Mouse (Mus musculus) heart, embryonic 16.5 days (tissue): Measurements from ENCODE around the gene Helt. TPM values are rescaled to one million over a fixed set of nuclear protein-coding genes. Genes with fewer than 3 reads are reported as not detected.
"Not testable (repeated sequence)": the region's sequence is repeated elsewhere in the genome, so short reads cannot be mapped to it uniquely, and the experiment has no call there.

Experiments used
- ATAC-seq: fragments of 200-750 bp; cut with Nextera tagmentation; replicated peaks from 2 replicates; pipeline ENCODE4 v1.8.0; 2017; ENCODE audit warnings: moderate number of reproducible peaks; ENCODE audit not compliant: insufficient read depth, low FRiP score; ENCODE audit errors: extremely low read depth
- H3K27ac ChIP-seq: fragments of 300-500 bp; sonication (generic); 2 replicates; pipeline ENCODE4 v1.5.1; 2014; ENCODE audit warnings: mild to moderate bottlenecking, low read length, control low read depth, moderate library complexity
- H3K27me3 ChIP-seq: fragments of 300-500 bp; sonication (generic); 2 replicates; pipeline ENCODE4 v1.6.1; 2014; ENCODE audit warnings: low read length, mixed read lengths; ENCODE audit not compliant: control insufficient read depth, insufficient read depth
- H3K36me3 ChIP-seq: fragments of 300-500 bp; sonication (generic); 2 replicates; pipeline ENCODE4 v1.6.1; 2014; ENCODE audit not compliant: control insufficient read depth, insufficient read depth
- H3K4me1 ChIP-seq: fragments of 300-500 bp; sonication (generic); 2 replicates; pipeline ENCODE4 v1.6.1; 2014; ENCODE audit warnings: low read length, mixed read lengths; ENCODE audit not compliant: control insufficient read depth, insufficient read depth
- H3K4me2 ChIP-seq: fragments of 300-500 bp; sonication (generic); 2 replicates; pipeline ENCODE4 v1.6.1; 2014; ENCODE audit warnings: low read depth, mild to moderate bottlenecking, control low read depth, low read length
- H3K4me3 ChIP-seq: fragments of 300-500 bp; sonication (generic); 2 replicates; pipeline ENCODE4 v1.5.1; 2014; ENCODE audit warnings: mild to moderate bottlenecking, control low read depth, low read length
- H3K9ac ChIP-seq: fragments of 300-500 bp; sonication (generic); 2 replicates; pipeline ENCODE4 v1.6.1; 2014; ENCODE audit warnings: low read length, control low read depth
- H3K9me3 ChIP-seq: fragments of 300-500 bp; sonication (generic); replicated peaks from 2 replicates; pipeline ENCODE4 v1.6.1; 2016; ENCODE audit warnings: low read length; ENCODE audit not compliant: control insufficient read depth
- WGBS: fragments of 180-500 bp; shearing (Covaris S2); extraction: QIAGEN DNeasy Blood & Tissue Kit; methylation state at CpG from one replicate; pipeline ENCODE4 v1.1.7; 2014; 5-methylcytosine and 5-hydroxymethylcytosine counted together
- polyA plus RNA-seq: library from polyadenylated mRNA; unstranded; fragments of >200 nt; fragmentation: Nextera tagmentation; extraction: Ambion mirVana; gene quantifications from 2 replicates; pipeline ENCODE4 v1.2.1, GENCODE M21; 2015

Gene Helt
- polyA plus RNA-seq, 1 experiment from 2014 or later = not detected

- 82% methylated on average over 4 of the region's 4 CpGs for WGBS
- H3K36me3 ChIP-seq = not testable (repeated sequence)
Measured at GRCm38 (mm10) chr8:46264206-46264605, 30.3 kb downstream of the Helt start.

GRCm38 (mm10) chr8:46257921-46258682 is 36.4 kb downstream of the Helt start:
- H3K9me3 ChIP-seq = no peaks in the 10 kb centered on the region
- H3K4me1 ChIP-seq = no peaks in the 10 kb centered on the region
- H3K36me3 ChIP-seq = no peaks in the 10 kb centered on the region
- H3K9ac ChIP-seq = no peak overlapping the region
- no peak overlapping the region for H3K4me2 ChIP-seq
- no peak overlapping the region for H3K27ac ChIP-seq
- H3K27me3 ChIP-seq = no peaks in the 10 kb centered on the region
- 40% methylated on average over 19 of the region's 19 CpGs for WGBS
- no peak for ATAC-seq
- H3K4me3 ChIP-seq = no peak overlapping the region

More at GRCm38 (mm10) chr8:46264206-46264605, 30.3 kb downstream of the Helt start:
- H3K9me3 ChIP-seq, ATAC-seq, H3K4me3 ChIP-seq, H3K9ac ChIP-seq, H3K27ac ChIP-seq, H3K4me1 ChIP-seq, H3K4me2 ChIP-seq, H3K27me3 ChIP-seq: not testable (repeated sequence)

- H3K27ac ChIP-seq = no peak overlapping the region
- no peaks in the 10 kb centered on the region for H3K27me3 ChIP-seq
- ATAC-seq = no peak
- H3K9ac ChIP-seq = no peak overlapping the region
- WGBS = 62% methylated on average over 13 of the region's 13 CpGs
- H3K4me3 ChIP-seq = no peak overlapping the region
- H3K4me1 ChIP-seq = no peaks in the 10 kb centered on the region
- no peaks in the 10 kb centered on the region for H3K9me3 ChIP-seq
- H3K4me2 ChIP-seq = no peak overlapping the region; the same call in 1 of the 2 replicates
- no peaks in the 10 kb centered on the region for H3K36me3 ChIP-seq
Measured at GRCm38 (mm10) chr8:46252456-46252855, 42.0 kb downstream of the Helt start.

- Histone ChIP-seq H3K9me3 (no peaks in the 10 kb centered on the region), H3K27me3 (no peaks in the 10 kb centered on the region), H3K4me2 (no peak overlapping the region), H3K4me1 (peaks cover 2% of the 10 kb centered on the region), H3K9ac (no peak overlapping the region), H3K27ac (no peak overlapping the region), H3K4me3 (no peak overlapping the region), H3K36me3 (no peaks in the 10 kb centered on the region)
- 54% methylated on average over 10 of the region's 10 CpGs for WGBS
- no peak for ATAC-seq
Measured at GRCm38 (mm10) chr8:46251561-46251960, 42.9 kb downstream of the Helt start.

DNA sequence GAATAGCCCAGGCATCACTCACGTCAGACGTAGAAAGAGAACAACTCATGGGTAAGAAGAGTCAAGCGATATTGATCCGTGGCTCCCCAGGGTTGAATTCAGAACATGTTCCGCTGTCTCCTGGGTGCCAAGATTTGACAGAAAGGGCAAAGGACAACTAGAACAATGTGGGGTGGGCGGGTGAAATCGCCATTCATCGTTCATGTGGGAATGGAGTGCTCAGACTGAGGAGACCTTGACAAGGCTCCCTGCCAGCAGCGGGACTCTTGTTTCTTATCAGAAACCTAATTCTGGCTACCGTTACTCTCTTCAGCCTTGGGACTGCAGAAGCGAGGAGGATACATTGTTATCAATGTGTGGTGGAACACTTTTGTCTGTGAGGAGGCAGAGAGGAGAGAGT is 48.1 kb downstream of the Helt start:
- Histone ChIP-seq H3K4me3 (peak overlapping the region; percentile 29; the same call in 1 of the 2 replicates), H3K4me1 (peaks cover 14% of the 10 kb centered on the region), H3K36me3 (no peaks in the 10 kb centered on the region), H3K27ac (peak overlapping the region; percentile 64), H3K4me2 (peak overlapping the region; percentile 58), H3K9ac (peak overlapping the region; percentile 43; the same call in 1 of the 2 replicates), H3K27me3 (no peaks in the 10 kb centered on the region), H3K9me3 (no peaks in the 10 kb centered on the region)
- ATAC-seq = no peak
- 29% methylated on average over 11 of the region's 11 CpGs for WGBS

DNA sequence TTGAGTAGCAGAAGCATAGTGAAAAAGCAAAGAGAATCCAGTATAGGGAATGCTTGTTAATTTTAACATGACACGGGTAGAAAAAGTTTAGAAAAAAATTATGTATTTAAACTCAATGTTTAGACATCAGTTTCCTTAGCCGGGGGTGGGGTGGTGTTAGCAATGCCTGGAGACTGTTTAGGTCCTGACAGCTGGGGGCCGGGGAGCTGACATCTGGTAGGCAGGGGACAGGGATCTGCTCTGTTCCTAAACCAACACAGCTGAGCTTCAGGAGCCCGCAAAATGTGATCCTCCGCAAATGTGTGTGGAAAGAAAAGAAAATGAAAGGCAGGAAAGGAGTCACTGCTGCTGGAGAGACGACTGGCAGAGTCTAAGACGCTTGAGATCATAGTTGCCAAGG is 51.5 kb downstream of the Helt start:
- WGBS = 34% methylated on average over 7 of the region's 7 CpGs
- Histone ChIP-seq H3K27ac (no peak overlapping the region), H3K27me3 (no peaks in the 10 kb centered on the region), H3K9me3 (no peaks in the 10 kb centered on the region), H3K9ac (no peak overlapping the region), H3K4me2 (no peak overlapping the region), H3K4me1 (peaks cover 14% of the 10 kb centered on the region), H3K4me3 (no peak overlapping the region), H3K36me3 (no peaks in the 10 kb centered on the region)
- ATAC-seq = no peak

Other genes starting within 250 kb of the Helt start
- gene Cfap97, start 142.9 kb downstream of the Helt start, polyA plus RNA-seq = 16.8 and 16.9 TPM in 2 replicates
- 3.4 and 4.8 TPM in 2 replicates for gene Snx25, start 142.5 kb downstream of the Helt start, polyA plus RNA-seq
- 2,893 and 2,917 TPM in 2 replicates for gene Slc25a4, start 83.4 kb downstream of the Helt start, polyA plus RNA-seq
- 88.1 and 94.7 TPM in 2 replicates for gene Acsl1, start 176.4 kb upstream of the Helt start, polyA plus RNA-seq